ENCODE assay signal across 15 mouse cellular contexts in the genomic region with DNA sequence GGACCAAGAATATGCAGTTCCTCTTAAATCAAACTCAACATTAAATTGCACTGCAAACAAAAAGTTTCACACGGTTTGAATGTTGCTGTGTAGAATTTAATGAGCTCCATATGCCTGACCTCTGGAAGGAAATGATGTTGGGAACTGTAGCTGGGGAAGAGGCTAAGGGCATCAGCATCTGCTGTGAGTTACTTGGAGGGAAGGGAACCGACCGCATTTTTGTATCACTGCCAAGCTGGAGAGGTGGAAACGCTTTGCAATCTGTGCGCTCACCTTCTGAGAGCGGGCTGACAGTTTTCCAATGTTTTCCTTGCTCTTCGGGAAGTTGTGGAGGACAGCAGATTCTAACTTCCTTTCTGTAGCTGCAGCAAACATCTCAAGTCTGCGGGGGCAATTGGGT. TPM values are rescaled to one million over a fixed set of nuclear protein-coding genes. Genes with fewer than 3 reads are reported as not detected.
DNase-seq lines count a peak whose midpoint lies in the region; ATAC-seq and TF ChIP-seq lines count a peak whose summit lies in the region.
"Had no signal": no experiment of that assay in that cellular context is flagged by ENCODE, and none has a peak within 500 bp of the region (broad histone marks: within the 10 kb centered on the region; RNA-seq: fewer than 3 reads in every experiment).

No protein-coding gene starts in this region.

- H3K9me3 ChIP-seq in kidney, embryonic 15.5 days (replicated peaks) = no peaks in the 10 kb centered on the region
- H3K9me3 ChIP-seq: forebrain, embryonic 15.5 days had no signal

- peaks cover 5% of the 10 kb centered on the region; the same call in 1 of the 2 replicates for H3K4me1 ChIP-seq in cerebellum, adult 2 months (ENCODE audit: control insufficient read depth, insufficient read depth, low read length)
- H3K4me1 ChIP-seq in kidney, embryonic 15.5 days = peaks cover 15% of the 10 kb centered on the region
- no peaks in the 10 kb centered on the region for H3K4me1 ChIP-seq in kidney, adult 2 months (ENCODE audit: control insufficient read depth, insufficient read depth, low read length)

- no peak overlapping the region for H3K4me3 ChIP-seq in cerebellum, adult 2 months (replicated peaks; ENCODE audit: insufficient read depth, low read depth, low read length)
- H3K4me3 ChIP-seq in kidney, embryonic 15.5 days (replicated peaks) = no peak overlapping the region
- no peak overlapping the region for H3K4me3 ChIP-seq in kidney, adult 2 months (ENCODE audit: insufficient read depth, low read depth, low read length)
- H3K4me3 ChIP-seq: forebrain, embryonic 15.5 days had no signal

- H3K4me2 ChIP-seq in kidney, embryonic 15.5 days = no peak overlapping the region
- H3K4me2 ChIP-seq: forebrain, embryonic 15.5 days had no signal

- TF ChIP-seq CTCF in cerebellum, adult 2 months (IDR thresholded peaks at IDR 0.05; ENCODE audit: borderline replicate concordance, insufficient read depth, low read depth, low read length) = no peak
- no peak for TF ChIP-seq CTCF in kidney, adult 2 months (conservative IDR thresholded peaks at IDR 0.05; ENCODE audit: insufficient read depth, insufficient read length, low read depth, low read length)

- no peaks in the 10 kb centered on the region for H3K27me3 ChIP-seq in cerebellum, adult 2 months (ENCODE audit: control insufficient read depth, insufficient read depth, low read length)
- H3K27me3 ChIP-seq in kidney, embryonic 15.5 days = no peaks in the 10 kb centered on the region
- no peaks in the 10 kb centered on the region for H3K27me3 ChIP-seq in kidney, adult 2 months (replicated peaks; ENCODE audit: control insufficient read depth, insufficient read depth, low read length)
- H3K27me3 ChIP-seq: forebrain, embryonic 15.5 days had no signal

- no peak for ATAC-seq in cerebellum, adult (ENCODE audit: insufficient number of reproducible peaks, low FRiP score, low TSS enrichment)
- ATAC-seq in kidney, embryonic 15.5 days (replicated peaks; ENCODE audit: low FRiP score) = no peak
- ATAC-seq: forebrain, embryonic 15.5 days; lung, postnatal 0 days had no signal

- WGBS in cerebellum, adult 2 months = 22% methylated on average over 8 of the region's 8 CpGs
- WGBS in kidney, embryonic 15.5 days = 48% methylated on average over 8 of the region's 8 CpGs
- 46% methylated on average over 8 of the region's 8 CpGs for WGBS in kidney, adult 2 months

- H3K27ac ChIP-seq in cerebellum, adult 2 months (ENCODE audit: insufficient read depth, low read length) = no peak overlapping the region
- H3K27ac ChIP-seq in kidney, embryonic 15.5 days = peak overlapping the region; percentile 4; the same call in 1 of the 2 replicates
- H3K27ac ChIP-seq in kidney, adult 2 months (ENCODE audit: insufficient read depth, low read depth, low read length) = no peak overlapping the region
- H3K27ac ChIP-seq: forebrain, embryonic 15.5 days had no signal

- TF ChIP-seq POLR2A in cerebellum, adult 2 months (IDR thresholded peaks at IDR 0.05; ENCODE audit: borderline replicate concordance, insufficient read depth, low read length) = no peak
- no peak for TF ChIP-seq POLR2A in kidney, adult 2 months (IDR thresholded peaks at IDR 0.05; ENCODE audit: low read depth, low read length)

- no peak overlapping the region for H3K9ac ChIP-seq in kidney, embryonic 15.5 days
- H3K9ac ChIP-seq: forebrain, embryonic 15.5 days had no signal

- H3K36me3 ChIP-seq in kidney, embryonic 15.5 days = no peaks in the 10 kb centered on the region
- H3K36me3 ChIP-seq in kidney, adult 2 months (ENCODE audit: control insufficient read depth, insufficient read depth, low read length) = no peaks in the 10 kb centered on the region
- H3K36me3 ChIP-seq: forebrain, embryonic 15.5 days had no signal

- DNase-seq in cerebellum, adult 2 months = peak; percentile 18 to 47
- DNase-seq in kidney, adult 2 months = no peak
- peak; percentile 33 to 47 for DNase-seq in cerebellum, postnatal 14 days
- peak; percentile 39 for DNase-seq in hindlimb bud, embryonic 11.5 days (ENCODE audit: extremely low spot score, low read depth, low spot score)
- DNase-seq in adrenal gland, postnatal 25 days = no peak
- no peak for DNase-seq in spleen, postnatal 10 days (ENCODE audit: low spot score in 2 of 2)
- DNase-seq: heart, adult 18-20 months; heart, postnatal 36 days; midbrain, embryonic 14.5 days; thymus, adult 18-20 months had no signal

RNA-seq across cellular contexts. Expression of gene 4933402D24Rik, which starts 1.0 kb away (rescaled TPM):
- polyA plus RNA-seq in cerebellum, adult 2 months (2012; rRNA removed) = 0.13 TPM in 2 replicates
- 0.09 TPM in 1 of 2 replicates, not detected in the other for polyA plus RNA-seq in kidney, embryonic 15.5 days (2015; fragmentation: Nextera tagmentation; extraction: Ambion mirVana)
- polyA plus RNA-seq in kidney, adult 2 months (2012; rRNA removed) = not detected in 2 replicates
- not detected in 2 replicates for total RNA-seq in adrenal gland, postnatal 25 days (2021)
- total RNA-seq: heart, adult 18-20 months; heart, postnatal 36 days; layer of hippocampus, adult 18-20 months had no signal
- polyA plus RNA-seq: lung, postnatal 0 days had no signal

RNA-seq across cellular contexts. Expression of gene Fastkd2, which starts 37.7 kb away (rescaled TPM):
- 27.2 and 28.0 TPM in 2 replicates for polyA plus RNA-seq in cerebellum, adult 2 months (2012; rRNA removed)
- 62.3 and 65.4 TPM in 2 replicates for polyA plus RNA-seq in kidney, embryonic 15.5 days (2015; fragmentation: Nextera tagmentation; extraction: Ambion mirVana)
- polyA plus RNA-seq in kidney, adult 2 months (2012; rRNA removed) = 5.5 and 7.2 TPM in 2 replicates
- 27.6 and 29.0 TPM in 2 replicates for total RNA-seq in adrenal gland, postnatal 25 days (2021)

RNA-seq across cellular contexts. Expression of gene Mdh1b, which starts 38.0 kb away (rescaled TPM):
- 0.56 and 0.93 TPM in 2 replicates for polyA plus RNA-seq in cerebellum, adult 2 months (2012; rRNA removed)
- 0.13 and 0.23 TPM in 2 replicates for polyA plus RNA-seq in kidney, embryonic 15.5 days (2015; fragmentation: Nextera tagmentation; extraction: Ambion mirVana)
- polyA plus RNA-seq in kidney, adult 2 months (2012; rRNA removed) = 0.07 and 0.19 TPM in 2 replicates
- total RNA-seq in adrenal gland, postnatal 25 days (2021) = not detected in 2 replicates
- total RNA-seq: heart, postnatal 36 days had no signal

Comparison
In these comparisons a context has a peak if more than half of its experiments do, and no peak if none do; other contexts are left out.
1. DNase-seq: peak in cerebellum, adult 2 months (2 of 2), cerebellum, postnatal 14 days (2 of 2) and hindlimb bud, embryonic 11.5 days (single experiment); none in kidney, adult 2 months (single experiment), adrenal gland, postnatal 25 days (single experiment) and spleen, postnatal 10 days (0 of 2).